Mouse (Mus musculus) liver, adult 2 months (tissue): ENCODE measurements at regions not wholly inside any gene's neighbourhood (a gene's known extent, or its start where the extent isn't known, plus 50 kb on each side); places are given as distances from the start of the nearest gene placed in this dataset.

Experiments
- DNase-seq: peaks from one replicate; pipeline ENCODE4 v3.0.0-alpha.2; 2011; ENCODE audit warnings: low read depth, low spot score; ENCODE audit errors: extremely low read depth
- H3K27ac ChIP-seq: fragments of 200-500 bp; replicated peaks from 2 replicates; pipeline ENCODE4 v1.5.1; 2012; ENCODE audit warnings: low read depth, mild to moderate bottlenecking, control low read depth, inconsistent platforms, low read length; ENCODE audit not compliant: insufficient read depth
- H3K27me3 ChIP-seq: fragments of 200-500 bp; 2 replicates; pipeline ENCODE4 v1.6.1; 2012; ENCODE audit warnings: mild to moderate bottlenecking, moderate library complexity, low read length, inconsistent platforms; ENCODE audit not compliant: control insufficient read depth, insufficient read depth
- H3K36me3 ChIP-seq: fragments of 200-500 bp; 2 replicates; pipeline ENCODE4 v1.6.1; 2012; ENCODE audit warnings: low read length, inconsistent platforms; ENCODE audit not compliant: control insufficient read depth, insufficient read depth
- H3K4me1 ChIP-seq: fragments of 200-500 bp; 2 replicates; pipeline ENCODE4 v1.6.1; 2011; ENCODE audit warnings: low read length; ENCODE audit not compliant: control insufficient read depth, insufficient read depth
- H3K4me3 ChIP-seq: fragments of 200-500 bp; 2 replicates; pipeline ENCODE4 v1.5.1; 2011; ENCODE audit warnings: low read depth, mild to moderate bottlenecking, control low read depth, low read length, moderate library complexity; ENCODE audit not compliant: insufficient read depth
- H3K79me2 ChIP-seq: fragments of 200-500 bp; 2 replicates; pipeline ENCODE4 v1.6.1; 2012; ENCODE audit warnings: inconsistent platforms, mild to moderate bottlenecking, low read length, moderate library complexity; ENCODE audit not compliant: control insufficient read depth, insufficient read depth
- H3K9ac ChIP-seq: fragments of 200-500 bp; 2 replicates; pipeline ENCODE4 v1.6.1; 2012; ENCODE audit warnings: low read depth, mild to moderate bottlenecking, control low read depth, inconsistent platforms, low read length
- CTCF ChIP-seq: fragments of 200-500 bp; IDR thresholded peaks from 2 replicates; pipeline ENCODE4 v1.5.1; 2011; ENCODE audit warnings: low read depth, low read length, control low read depth
- POLR2A ChIP-seq: fragments of 200-500 bp; IDR thresholded peaks from 2 replicates; pipeline ENCODE4 v1.6.1; 2011; ENCODE audit warnings: low read length, control low read depth; ENCODE audit not compliant: insufficient read depth; ENCODE audit errors: extremely low read depth
- WGBS: fragments of 180-500 bp; shearing (Covaris S2); methylation state at CpG from one replicate; pipeline ENCODE4 v1.1.7; 2018; 5-methylcytosine and 5-hydroxymethylcytosine counted together

GRCm38 (mm10) chr8:26751651-26752050 lies 225.5 kb upstream of the Zfp703 start:
- Histone ChIP-seq H3K9ac (no peak overlapping the region), H3K4me1 (no peaks in the 10 kb centered on the region), H3K27me3 (no peaks in the 10 kb centered on the region), H3K79me2 (no peaks in the 10 kb centered on the region), H3K36me3 (no peaks in the 10 kb centered on the region), H3K27ac (no peak overlapping the region), H3K4me3 (no peak overlapping the region)
- WGBS = 89% methylated on average over 5 of the region's 5 CpGs
- no peak for DNase-seq
- TF ChIP-seq CTCF (no peak), POLR2A (no peak)

- Histone ChIP-seq H3K9ac (no peak overlapping the region), H3K36me3 (no peaks in the 10 kb centered on the region), H3K79me2 (no peaks in the 10 kb centered on the region), H3K27ac (no peak overlapping the region), H3K4me3 (no peak overlapping the region), H3K4me1 (no peaks in the 10 kb centered on the region), H3K27me3 (no peaks in the 10 kb centered on the region)
- no peak for TF ChIP-seq CTCF
- no peak for TF ChIP-seq POLR2A
- 84% methylated on average over 2 of the region's 2 CpGs for WGBS
- DNase-seq = no peak
Measured at GRCm38 (mm10) chr8:26756452-26756851, 220.7 kb upstream of the Zfp703 start.

DNA sequence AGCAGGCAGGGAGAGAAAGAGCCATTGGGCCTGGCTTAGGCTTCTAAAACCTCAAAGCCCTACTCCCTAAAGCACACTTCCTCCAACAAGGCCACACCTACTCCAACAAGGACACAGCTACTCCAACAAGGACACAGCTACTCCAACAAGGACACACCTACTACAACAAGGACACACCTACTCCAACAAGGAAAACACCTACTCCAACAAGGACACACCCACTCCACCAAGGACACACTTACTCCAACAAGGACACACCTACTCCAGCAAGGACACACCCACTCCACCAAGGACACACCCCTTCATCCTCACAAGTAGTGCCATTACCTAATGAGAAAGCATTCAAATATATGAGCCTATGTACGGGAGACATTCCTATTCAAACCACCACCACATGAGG lies 216.4 kb upstream of the Zfp703 start:
- no peak overlapping the region for H3K9ac ChIP-seq
- H3K27me3 ChIP-seq = no peaks in the 10 kb centered on the region
- WGBS = 97% methylated on average over 1 of the region's 1 CpGs
- TF ChIP-seq CTCF = no peak
- no peak for TF ChIP-seq POLR2A
- no peak overlapping the region for H3K27ac ChIP-seq
- no peak overlapping the region for H3K4me3 ChIP-seq
- DNase-seq = no peak
- H3K36me3 ChIP-seq = no peaks in the 10 kb centered on the region
- no peaks in the 10 kb centered on the region for H3K4me1 ChIP-seq
- no peaks in the 10 kb centered on the region for H3K79me2 ChIP-seq

GRCm38 (mm10) chr8:26762942-26763778 lies 214.0 kb upstream of the Zfp703 start:
- Histone ChIP-seq H3K9ac (no peak overlapping the region), H3K79me2 (no peaks in the 10 kb centered on the region), H3K4me3 (no peak overlapping the region), H3K36me3 (no peaks in the 10 kb centered on the region), H3K27ac (no peak overlapping the region), H3K27me3 (no peaks in the 10 kb centered on the region), H3K4me1 (no peaks in the 10 kb centered on the region)
- DNase-seq = no peak
- TF ChIP-seq POLR2A (no peak), CTCF (no peak)
- WGBS = 73% methylated on average over 16 of the region's 16 CpGs

DNA sequence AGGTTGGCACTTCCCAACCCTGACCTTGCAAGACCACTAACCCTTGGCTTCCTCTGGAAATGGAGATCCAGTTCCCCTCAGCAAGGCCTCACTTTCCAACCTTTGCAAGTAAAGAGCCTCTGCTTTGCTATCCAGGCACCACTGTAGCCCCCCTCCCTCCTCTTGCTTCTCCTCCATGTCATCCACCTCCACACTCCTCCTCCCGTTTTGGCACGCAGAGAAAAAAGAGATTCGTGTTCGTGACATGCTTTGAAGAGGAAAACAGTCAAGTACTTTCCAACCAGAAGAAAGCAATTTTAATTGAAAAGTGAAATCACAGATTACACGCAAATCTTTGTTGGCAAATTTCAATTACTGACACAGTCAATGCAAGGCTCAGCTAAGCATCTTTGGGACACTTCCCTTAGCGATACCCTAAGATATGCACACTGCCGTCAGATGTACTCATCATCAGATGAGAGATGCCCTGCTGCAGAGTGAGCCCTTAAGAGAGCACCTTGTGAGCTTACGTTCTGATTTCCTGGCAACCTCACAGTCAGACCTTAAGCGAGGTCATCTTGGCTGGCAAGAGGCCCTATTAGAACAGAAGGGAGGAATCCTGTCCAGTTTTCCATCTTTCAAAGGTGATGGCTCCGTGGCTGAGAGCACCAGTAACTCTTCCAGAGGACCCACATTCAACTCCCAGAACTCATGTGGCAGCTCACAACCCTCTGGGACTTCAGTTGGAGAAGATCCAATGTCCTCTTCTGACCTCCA lies 208.5 kb upstream of the Zfp703 start:
- no peaks in the 10 kb centered on the region for H3K79me2 ChIP-seq
- H3K9ac ChIP-seq = no peak overlapping the region
- no peaks in the 10 kb centered on the region for H3K27me3 ChIP-seq
- H3K36me3 ChIP-seq = no peaks in the 10 kb centered on the region
- DNase-seq = no peak
- TF ChIP-seq CTCF = no peak
- no peak for TF ChIP-seq POLR2A
- no peaks in the 10 kb centered on the region for H3K4me1 ChIP-seq
- no peak overlapping the region for H3K4me3 ChIP-seq
- no peak overlapping the region for H3K27ac ChIP-seq
- WGBS = 83% methylated on average over 10 of the region's 10 CpGs

DNA sequence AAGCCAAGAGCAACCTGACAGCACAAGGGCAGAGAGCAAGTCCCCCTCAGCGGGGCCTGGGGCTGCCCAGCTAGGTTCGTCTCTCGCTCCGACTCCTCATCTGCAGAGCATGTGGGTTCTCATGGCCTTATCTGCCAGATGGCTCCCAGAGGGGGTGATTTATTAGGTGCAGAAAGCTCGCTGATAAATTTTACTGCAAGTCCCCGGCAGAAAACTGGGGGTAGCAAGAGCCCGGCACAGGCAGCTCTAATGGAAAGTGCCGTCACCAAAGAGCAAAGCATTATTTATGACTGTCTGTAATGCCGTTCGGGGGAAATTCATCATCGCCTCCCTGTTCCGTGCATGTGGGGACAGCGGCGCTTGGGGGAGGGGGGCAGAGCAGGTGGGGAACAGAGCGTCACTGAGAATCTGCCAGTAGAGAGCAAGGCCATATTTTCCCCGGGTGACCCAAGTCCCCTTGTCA lies 206.7 kb upstream of the Zfp703 start:
- 56% methylated on average over 16 of the region's 16 CpGs for WGBS
- no peak for DNase-seq
- Histone ChIP-seq H3K9ac (no peak overlapping the region), H3K4me3 (no peak overlapping the region), H3K27ac (no peak overlapping the region), H3K27me3 (no peaks in the 10 kb centered on the region), H3K79me2 (no peaks in the 10 kb centered on the region), H3K36me3 (no peaks in the 10 kb centered on the region), H3K4me1 (no peaks in the 10 kb centered on the region)
- TF ChIP-seq CTCF (no peak), POLR2A (no peak)
